Mouse (Mus musculus) midbrain, postnatal 0 days (tissue): Measurements from ENCODE around the gene Slc46a3. TPM values are rescaled to one million over a fixed set of nuclear protein-coding genes. Genes with fewer than 3 reads are reported as not detected.

Source experiments
- ATAC-seq: fragments of 200-750 bp; cut with Nextera tagmentation; 2 replicates; pipeline ENCODE4 v1.8.0; 2017; ENCODE audit warnings: moderate number of reproducible peaks, mild to moderate bottlenecking, moderate TSS enrichment, moderate library complexity; ENCODE audit not compliant: low FRiP score
- DNase-seq: peaks from one replicate; pipeline ENCODE4 v3.0.0-alpha.2; 2015; ENCODE audit warnings: low spot score
- H3K27ac ChIP-seq: fragments of 300-500 bp; sonication (generic); 2 replicates; pipeline ENCODE4 v1.5.1; 2014; ENCODE audit warnings: low read depth, mild to moderate bottlenecking, low read length, mixed read lengths
- H3K27me3 ChIP-seq: fragments of 300-500 bp; sonication (generic); 2 replicates; pipeline ENCODE4 v1.6.1; 2014; ENCODE audit warnings: low read length, control low read depth, mixed read lengths; ENCODE audit not compliant: insufficient read depth
- H3K36me3 ChIP-seq: fragments of 300-500 bp; sonication (generic); 2 replicates; pipeline ENCODE4 v1.6.1; 2014; ENCODE audit warnings: low read length, control low read depth, mixed read lengths; ENCODE audit not compliant: insufficient read depth
- H3K4me1 ChIP-seq: fragments of 300-500 bp; sonication (generic); 2 replicates; pipeline ENCODE4 v1.6.1; 2014; ENCODE audit warnings: mild to moderate bottlenecking, control low read depth, antibody characterized with exemption, low read length, mixed read lengths; ENCODE audit not compliant: insufficient read depth
- H3K4me2 ChIP-seq: fragments of 300-500 bp; sonication (generic); 2 replicates; pipeline ENCODE4 v1.6.1; 2014; ENCODE audit warnings: low read depth, mild to moderate bottlenecking, low read length, mixed read lengths; ENCODE audit not compliant: poor library complexity, severe bottlenecking
- H3K4me3 ChIP-seq: fragments of 300-500 bp; sonication (generic); 2 replicates; pipeline ENCODE4 v1.5.1; 2014; ENCODE audit warnings: low read depth, mild to moderate bottlenecking, low read length, moderate library complexity
- H3K9ac ChIP-seq: fragments of 300-500 bp; sonication (generic); replicated peaks from 2 replicates; pipeline ENCODE4 v1.6.1; 2014; ENCODE audit warnings: mild to moderate bottlenecking, low read length, moderate library complexity, mixed read lengths; ENCODE audit not compliant: poor library complexity, severe bottlenecking
- H3K9me3 ChIP-seq: fragments of 300-500 bp; sonication (generic); 2 replicates; pipeline ENCODE4 v1.6.1; 2016; ENCODE audit warnings: low read length, control low read depth
- CTCF ChIP-seq: IDR thresholded peaks from 2 replicates; pipeline ENCODE4 v1.5.1; 2016; ENCODE audit warnings: antibody characterized with exemption, mild to moderate bottlenecking
- WGBS: fragments of 180-500 bp; shearing (Covaris S2); extraction: QIAGEN DNeasy Blood & Tissue Kit; methylation state at CpG from one replicate; pipeline ENCODE4 v1.1.7; 2014; 5-methylcytosine and 5-hydroxymethylcytosine counted together
- polyA plus RNA-seq: library from polyadenylated mRNA; unstranded; fragments of >200 nt; fragmentation: Nextera tagmentation; extraction: Ambion mirVana; gene quantifications from 2 replicates; pipeline ENCODE4 v1.2.1, GENCODE M21; 2015
- total RNA-seq: library from RNA; depleted of rRNA; stranded (reverse); fragments of >200 nt; gene quantifications from 2 replicates; pipeline ENCODE4 v1.2.3, GENCODE M21; 2014

Slc46a3 gene
- total and polyA plus RNA-seq, 2 experiments from 2014 or later: 4.1 to 5.2 TPM

GRCm38 (mm10) chr5:147888313-147889297 is 6.0 kb downstream of the Slc46a3 start:
- ATAC-seq: no peak
- WGBS: 91% methylated on average over 10 of the region's 12 CpGs

GRCm38 (mm10) chr5:147883581-147883980 is 11.0 kb downstream of the Slc46a3 start:
- H3K4me2 ChIP-seq: no peak overlapping the region
- ATAC-seq: no peak
- peaks cover 16% of the 10 kb centered on the region for H3K36me3 ChIP-seq
- TF ChIP-seq CTCF: no peak
- no peak overlapping the region for H3K27ac ChIP-seq
- H3K4me3 ChIP-seq: no peak overlapping the region
- no peaks in the 10 kb centered on the region for H3K9me3 ChIP-seq
- no peak overlapping the region for H3K9ac ChIP-seq
- DNase-seq: no peak
- no peaks in the 10 kb centered on the region for H3K27me3 ChIP-seq
- no peaks in the 10 kb centered on the region for H3K4me1 ChIP-seq
- 93% methylated on average over 6 of the region's 6 CpGs for WGBS

More at GRCm38 (mm10) chr5:147888313-147889297, 6.0 kb downstream of the Slc46a3 start:
- no peaks in the 10 kb centered on the region for H3K27me3 ChIP-seq
- no peak overlapping the region for H3K9ac ChIP-seq
- H3K4me3 ChIP-seq: no peak overlapping the region
- no peak overlapping the region for H3K4me2 ChIP-seq
- 0 out of 2 replicates have a peak, but pooled peaks cover 5% of the 10 kb centered on the region for H3K36me3 ChIP-seq
- no peak overlapping the region for H3K27ac ChIP-seq
- no peaks in the 10 kb centered on the region for H3K9me3 ChIP-seq
- no peak for TF ChIP-seq CTCF
- no peaks in the 10 kb centered on the region for H3K4me1 ChIP-seq
- DNase-seq: no peak

- H3K9me3 ChIP-seq: no peaks in the 10 kb centered on the region
- H3K4me2 ChIP-seq: no peak overlapping the region
- H3K27me3 ChIP-seq: no peaks in the 10 kb centered on the region
- WGBS: 95% methylated on average over 17 of the region's 17 CpGs
- H3K36me3 ChIP-seq: peaks cover 39% of the 10 kb centered on the region
- H3K4me3 ChIP-seq: no peak overlapping the region
- no peaks in the 10 kb centered on the region for H3K4me1 ChIP-seq
- H3K9ac ChIP-seq: no peak overlapping the region
- no peak for TF ChIP-seq CTCF
- no peak overlapping the region for H3K27ac ChIP-seq
- DNase-seq (no peak), ATAC-seq (no peak)
Observed at GRCm38 (mm10) chr5:147879971-147880682, 14.5 kb downstream of the Slc46a3 start.

GRCm38 (mm10) chr5:147877520-147877919 is 17.1 kb downstream of the Slc46a3 start:
- H3K9me3 ChIP-seq: no peaks in the 10 kb centered on the region
- H3K4me2 ChIP-seq: no peak overlapping the region
- no peak for ATAC-seq
- peaks cover 59% of the 10 kb centered on the region for H3K36me3 ChIP-seq
- H3K27ac ChIP-seq: no peak overlapping the region
- TF ChIP-seq CTCF: peak; percentile 57
- no peaks in the 10 kb centered on the region for H3K4me1 ChIP-seq
- H3K9ac ChIP-seq: no peak overlapping the region
- H3K27me3 ChIP-seq: no peaks in the 10 kb centered on the region
- H3K4me3 ChIP-seq: no peak overlapping the region
- WGBS: 84% methylated on average over 6 of the region's 6 CpGs
- no peak for DNase-seq

- DNase-seq (no peak), ATAC-seq (no peak)
- Histone ChIP-seq H3K4me3 (no peak overlapping the region), H3K36me3 (peaks cover 72% of the 10 kb centered on the region), H3K4me1 (no peaks in the 10 kb centered on the region), H3K9ac (no peak overlapping the region), H3K4me2 (no peak overlapping the region), H3K9me3 (no peaks in the 10 kb centered on the region), H3K27ac (no peak overlapping the region), H3K27me3 (no peaks in the 10 kb centered on the region)
- no peak for TF ChIP-seq CTCF
- WGBS: 94% methylated on average over 8 of the region's 8 CpGs
Observed at GRCm38 (mm10) chr5:147875210-147875609, 19.4 kb downstream of the Slc46a3 start.
